19 mouse cellular contexts compared by ENCODE assay signal in the genomic region with DNA sequence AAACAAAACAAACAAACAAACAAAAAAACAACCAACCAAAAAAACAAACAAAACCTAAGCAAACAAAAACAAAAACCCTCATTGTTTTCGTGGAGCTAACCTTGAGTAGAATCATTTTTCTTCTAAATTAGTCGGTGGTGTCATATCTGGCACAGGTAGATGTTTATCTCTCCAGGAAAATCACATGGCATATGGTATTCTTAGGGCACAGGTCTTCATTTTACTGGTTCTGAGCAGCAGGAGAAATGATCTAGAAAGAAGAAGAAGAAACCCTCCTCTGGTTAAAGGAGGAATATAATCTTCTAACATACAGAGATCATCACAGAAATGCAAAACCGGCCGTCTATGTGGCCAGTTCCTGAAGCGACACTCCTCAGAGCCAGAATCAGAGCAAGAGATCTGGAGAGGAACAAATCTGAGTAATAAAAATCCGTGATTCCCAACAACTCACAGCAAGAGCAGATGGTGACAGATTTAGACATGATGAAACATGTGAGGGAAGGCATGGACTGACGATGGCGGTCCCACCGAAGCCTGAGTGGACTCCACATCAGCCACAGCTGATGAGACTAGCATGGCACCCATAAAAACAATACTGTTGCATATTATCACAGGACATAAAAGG.
"Had no signal": no experiment of that assay in that cellular context is flagged by ENCODE, and none has a peak within 500 bp of the region (broad histone marks: within the 10 kb centered on the region; RNA-seq: fewer than 3 reads in every experiment).

No protein-coding gene starts in this region.

- H3K9me3 ChIP-seq: limb, embryonic 12.5 days; limb, embryonic 15.5 days; midbrain, embryonic 10.5 days; midbrain, embryonic 13.5 days; neural tube, embryonic 13.5 days had no signal

- H3K27ac ChIP-seq: limb, embryonic 12.5 days; limb, embryonic 15.5 days; liver, embryonic 14.5 days; midbrain, embryonic 10.5 days; midbrain, embryonic 13.5 days; neural tube, embryonic 13.5 days had no signal

- H3K4me3 ChIP-seq: limb, embryonic 12.5 days; limb, embryonic 15.5 days; megakaryocyte, embryonic 14.5 days; midbrain, embryonic 10.5 days; midbrain, embryonic 13.5 days; myocyte; neural tube, embryonic 13.5 days had no signal

- H3K27me3 ChIP-seq: limb, embryonic 12.5 days; limb, embryonic 15.5 days; megakaryocyte, embryonic 14.5 days; midbrain, embryonic 13.5 days; neural tube, embryonic 13.5 days had no signal

- H3K36me3 ChIP-seq: limb, embryonic 12.5 days; limb, embryonic 15.5 days; midbrain, embryonic 10.5 days; midbrain, embryonic 13.5 days; neural tube, embryonic 13.5 days had no signal

- DNase-seq: kidney, postnatal 14 days; kidney, postnatal 4 days; left cerebral cortex, postnatal 4 days; liver, postnatal 0 days; lung, embryonic 14.5 days; lung, postnatal 10 days; lung, postnatal 36 days; thymus, adult 18-20 months; thymus, postnatal 36 days had no signal

- ATAC-seq: liver, postnatal 0 days; midbrain, embryonic 13.5 days; midbrain, embryonic 16.5 days had no signal

- H3K9ac ChIP-seq: limb, embryonic 12.5 days; limb, embryonic 15.5 days; liver, embryonic 14.5 days; liver, postnatal 0 days; lung, embryonic 14.5 days; midbrain, embryonic 13.5 days; neural tube, embryonic 13.5 days had no signal

- H3K4me2 ChIP-seq: limb, embryonic 12.5 days; limb, embryonic 15.5 days; liver, embryonic 11.5 days; lung, embryonic 14.5 days; midbrain, embryonic 13.5 days; neural tube, embryonic 13.5 days had no signal

- H3K4me1 ChIP-seq: limb, embryonic 12.5 days; limb, embryonic 15.5 days; megakaryocyte, embryonic 14.5 days; midbrain, embryonic 13.5 days; neural tube, embryonic 13.5 days had no signal
